Mouse (Mus musculus) thymus, adult 2 months (tissue): Measurements from ENCODE around the gene 4931428F04Rik.

Experiments
- CTCF ChIP-seq: fragments of 200-500 bp; IDR thresholded peaks from 2 replicates; pipeline ENCODE4 v1.5.1; 2012; ENCODE audit warnings: mild to moderate bottlenecking, control low read depth, low read length, moderate library complexity, borderline replicate concordance; ENCODE audit not compliant: control insufficient read depth, poor library complexity, insufficient read depth; ENCODE audit errors: extremely low read depth
- POLR2A ChIP-seq: fragments of 200-500 bp; IDR thresholded peaks from 2 replicates; pipeline ENCODE4 v1.6.1; 2012; ENCODE audit warnings: mild to moderate bottlenecking, low read length, control low read depth, moderate library complexity; ENCODE audit not compliant: control insufficient read depth, poor library complexity, insufficient read depth; ENCODE audit errors: extremely low read depth

DNA sequence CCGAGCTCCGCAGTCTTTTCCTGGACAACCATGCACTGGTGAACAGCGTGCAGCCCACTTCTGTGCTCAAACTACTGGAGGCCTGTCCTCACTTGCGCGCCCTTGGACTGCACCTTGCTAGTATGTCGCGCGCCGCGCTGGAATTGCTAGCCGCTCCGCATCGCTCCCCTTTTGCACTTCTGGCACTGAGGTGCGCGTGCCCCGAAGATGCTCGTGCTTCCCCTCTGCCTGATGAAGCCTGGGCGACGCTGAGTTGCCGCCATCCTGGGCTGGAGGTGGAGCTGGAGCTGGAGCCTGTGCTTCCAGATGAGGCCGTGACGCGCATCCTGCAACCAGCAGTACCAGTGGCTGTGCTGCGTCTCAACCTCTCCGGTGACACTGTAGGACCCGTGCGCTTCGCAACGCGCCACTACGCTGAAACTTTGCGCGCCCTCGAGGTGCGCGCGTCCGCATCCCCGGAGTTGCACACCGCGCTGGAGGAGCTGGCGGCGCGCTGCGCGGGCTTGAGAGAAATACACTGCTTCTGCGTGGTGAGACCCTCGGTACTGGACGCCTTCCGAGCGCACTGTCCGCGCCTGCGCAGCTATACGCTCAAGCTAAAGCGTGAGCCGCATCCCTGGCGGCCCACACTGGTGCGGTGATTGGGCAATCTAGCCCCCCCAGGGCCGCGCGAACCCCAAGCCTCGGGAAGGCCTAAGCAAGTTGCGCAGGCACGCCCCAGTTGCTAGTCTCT, 21.2 kb downstream of the 4931428F04Rik start:
- no peak for TF ChIP-seq CTCF
- no peak for TF ChIP-seq POLR2A
